Mouse (Mus musculus) embryonic stem cell, embryonic (primary cell): ENCODE results near the gene Cd93.

Experiments
- CTCF ChIA-PET, 4 experiments: fragments of 300-600 bp in 2 of 4; fragments of 350-600 bp in 2 of 4; sonication (Branson Sonifier 250); formaldehyde crosslinking; loops; one replicate each; lab custom pipeline; 2022; ENCODE audit warnings: inconsistent platforms in 2 of 4; lab: Charles Lee
- POLR2A ChIA-PET, 4 experiments: fragments of 300-600 bp in 2 of 4; fragments of 350-600 bp in 2 of 4; sonication (Branson Sonifier 250); formaldehyde crosslinking; loops; one replicate each; lab custom pipeline; 2022; ENCODE audit warnings: antibody characterized with exemption in 4 of 4, inconsistent platforms in 1 of 4; lab: Charles Lee

Cd93 gene

GRCm38 (mm10) chr2:148408761-148409120 lies 34.6 kb downstream of the Cd93 start:
- CTCF ChIA-PET = interaction anchor here in 2 of 4 experiments (0.6 to 1.5 kb wide), 4 partner anchors 13 to 1394 kb away, joined by 3 to 7 read pairs (median 4); partner anchors contain the start of gene Sstr4 (in 1 of the 2)
- POLR2A ChIA-PET = interaction anchor here in 3 of 4 experiments (0.5 to 3.5 kb wide), 8 partner anchors 13 to 1295 kb away, joined by 3 to 17 read pairs (median 4); partner anchors contain the start of genes Sstr4 (in 3 of the 3) and Nxt1 (in 2 of the 3)

GRCm38 (mm10) chr2:148407870-148408760 lies 35.2 kb downstream of the Cd93 start, which contains the start of gene Thbd:
TSS of gene Thbd (minus strand) at chr2:148408188.
- ChIA-PET CTCF (interaction anchor here in 3 of 4 experiments (0.6 to 1.5 kb wide), 7 partner anchors 12 to 1395 kb away, joined by 3 to 7 read pairs (median 3); partner anchors contain the start of gene Sstr4 (in 2 of the 3)), POLR2A (interaction anchor here in 3 of 4 experiments (0.5 to 3.5 kb wide), 9 partner anchors 10 to 1209 kb away, joined by 3 to 17 read pairs (median 3); partner anchors contain the start of genes Sstr4 (in 3 of the 3) and Nxt1 (in 1 of the 3))

GRCm38 (mm10) chr2:148406971-148407869 lies 36.1 kb downstream of the Cd93 start:
- POLR2A ChIA-PET = interaction anchor here in 3 of 4 experiments (0.5 to 3.5 kb wide), 7 partner anchors 9 to 272 kb away, joined by 3 to 17 read pairs (median 3); partner anchors contain the start of genes Nxt1 (in 2 of the 3) and Sstr4 (in 1 of the 3)
- CTCF ChIA-PET = interaction anchor here in 3 of 4 experiments (0.6 to 1.4 kb wide), 5 partner anchors 12 to 495 kb away, joined by 3 to 7 read pairs (median 3); partner anchors contain the start of gene Sstr4 (in 2 of the 3)

GRCm38 (mm10) chr2:148406160-148406970 lies 37.0 kb downstream of the Cd93 start:
- ChIA-PET POLR2A (interaction anchor here in 2 of 4 experiments (0.8 to 3.5 kb wide), 2 partner anchors 11 to 266 kb away, joined by 3 to 17 read pairs; partner anchors contain the start of genes Nxt1 (in 1 of the 2) and Sstr4 (in 1 of the 2)), CTCF (interaction anchor here in 1 of 4 experiments (0.6 to 1.4 kb wide), 3 partner anchors 11 to 595 kb away, joined by 3 to 5 read pairs (median 5); partner anchors contain the start of gene Sstr4)

GRCm38 (mm10) chr2:148404906-148405305 lies 38.5 kb downstream of the Cd93 start:
- CTCF ChIA-PET = no interaction called here

GRCm38 (mm10) chr2:148402227-148402626 lies 41.1 kb downstream of the Cd93 start:
- ChIA-PET CTCF (no interaction called here), POLR2A (no interaction called here)

More at GRCm38 (mm10) chr2:148404906-148405305, 38.5 kb downstream of the Cd93 start:
- POLR2A ChIA-PET = no interaction called here

- POLR2A ChIA-PET = interaction anchor here in 1 of 4 experiments (1.6 kb wide), 1 partner anchor 9 kb away, joined by 3 read pairs; the partner anchor contains the start of gene Thbd
- CTCF ChIA-PET = interaction anchor here in 1 of 4 experiments (0.9 kb wide), 1 partner anchor 32 kb away, joined by 3 read pairs; no protein-coding TSS in a partner anchor
These were observed 44.3 kb downstream of the Cd93 start for GRCm38 (mm10) chr2:148398901-148399685.

GRCm38 (mm10) chr2:148397784-148398100 lies 45.6 kb downstream of the Cd93 start:
- POLR2A ChIA-PET = interaction anchor here in 1 of 4 experiments (1.6 kb wide), 1 partner anchor 10 kb away, joined by 3 read pairs; the partner anchor contains the start of gene Thbd
- CTCF ChIA-PET = no interaction called here

GRCm38 (mm10) chr2:148397015-148397783 lies 46.2 kb downstream of the Cd93 start:
- ChIA-PET POLR2A (no interaction called here), CTCF (no interaction called here)

GRCm38 (mm10) chr2:148396209-148396608 lies 47.2 kb downstream of the Cd93 start:
- POLR2A ChIA-PET = interaction anchor here in 1 of 4 experiments (0.6 to 2.2 kb wide), 2 partner anchors 12 to 1050 kb away, joined by 5 to 17 read pairs; partner anchors contain the start of gene Thbd
- CTCF ChIA-PET = interaction anchor here (0.6 to 1.7 kb wide), 9 partner anchors 10 to 272 kb away, joined by 3 to 7 read pairs (median 4); no protein-coding TSS in a partner anchor

- ChIA-PET CTCF (interaction anchor here (0.6 to 1.7 kb wide), 11 partner anchors 11 to 1032 kb away, joined by 3 to 7 read pairs (median 4); no protein-coding TSS in a partner anchor), POLR2A (interaction anchor here in 3 of 4 experiments (0.6 to 2.2 kb wide), 5 partner anchors 13 to 1049 kb away, joined by 3 to 17 read pairs (median 3); partner anchors contain the start of genes Nxt1 (in 1 of the 3) and Thbd (in 1 of the 3))
These were observed 48.0 kb downstream of the Cd93 start, which contains the start of gene Sstr4 for GRCm38 (mm10) chr2:148395131-148396051. TSS of gene Sstr4 (plus strand) at chr2:148395344.

GRCm38 (mm10) chr2:148393846-148394245 lies 49.5 kb downstream of the Cd93 start:
- ChIA-PET CTCF (no interaction called here), POLR2A (interaction anchor here in 2 of 4 experiments (0.6 kb wide), 2 partner anchors 335 to 1159 kb away, joined by 3 to 4 read pairs; no protein-coding TSS in a partner anchor)

- ChIA-PET POLR2A (no interaction called here), CTCF (no interaction called here)
These were observed 50.2 kb downstream of the Cd93 start for GRCm38 (mm10) chr2:148393149-148393548.
